Mouse (Mus musculus) retina, embryonic 14.5 days (tissue): Measurements from ENCODE around the gene Mlx.

Source experiments
- DNase-seq: peaks from one replicate; pipeline ENCODE4 v3.0.0-alpha.2; 2015; ENCODE audit warnings: low spot score

The Mlx gene

DNA sequence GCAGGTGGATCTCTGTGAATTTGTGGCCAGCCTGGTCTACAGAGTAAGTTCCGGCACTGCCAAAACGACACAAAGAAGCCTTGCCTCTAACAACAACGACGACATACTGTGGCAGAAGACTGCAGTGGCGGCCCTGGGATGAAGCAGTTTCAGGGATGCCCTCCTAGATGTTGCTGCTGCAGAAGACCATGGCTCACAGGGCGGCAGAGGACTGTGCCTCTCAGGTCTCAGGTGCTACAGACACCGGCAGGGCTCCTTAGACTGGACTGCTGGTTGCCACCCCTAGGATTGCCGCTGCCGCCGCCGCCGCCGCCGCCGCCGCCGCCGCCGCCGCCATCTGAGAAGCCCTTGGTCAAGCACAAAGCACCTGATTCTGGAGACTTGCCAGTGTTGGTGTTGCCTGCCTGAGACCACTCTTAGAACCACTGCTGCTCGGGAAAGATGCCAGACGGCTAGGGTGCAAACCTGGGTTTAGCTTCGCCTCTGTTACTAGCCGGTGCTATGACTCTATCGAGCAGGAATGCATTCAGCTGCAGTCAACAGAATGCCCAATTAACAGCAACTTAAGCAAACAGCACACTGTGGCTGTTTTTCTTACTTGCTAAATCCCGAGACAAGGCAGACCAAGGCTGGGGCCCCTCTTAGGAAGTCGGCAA lies 53.2 kb downstream of the Mlx start:
- DNase-seq, result no peak

DNA sequence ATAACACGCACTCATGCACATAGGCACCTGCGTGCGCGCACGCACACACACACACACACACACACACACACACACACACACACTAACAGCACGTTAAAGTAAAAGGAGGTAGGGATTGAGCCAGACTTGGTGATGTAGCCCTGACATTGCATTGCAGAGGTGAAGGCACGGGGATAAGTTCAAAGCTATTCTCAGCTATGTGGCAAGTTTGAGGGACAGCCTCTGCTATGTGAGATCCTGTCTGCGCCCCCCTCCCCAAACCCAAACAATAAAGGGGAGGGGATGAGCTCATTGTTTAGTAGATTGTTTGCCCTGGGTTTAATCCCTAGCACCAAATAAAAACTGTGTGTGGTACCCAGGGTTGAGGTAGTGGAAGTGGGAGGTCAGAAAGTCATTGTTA lies 54.0 kb downstream of the Mlx start:
- DNase-seq, result no peak
